Mouse (Mus musculus) lung, adult 2 months (tissue): ENCODE data around the gene Gm28047.

Experiments
- CTCF ChIP-seq: fragments of 200-500 bp; IDR thresholded peaks from 2 replicates; pipeline ENCODE4 v1.5.1; 2011; ENCODE audit warnings: mild to moderate bottlenecking, low read length, control low read depth; ENCODE audit not compliant: insufficient read depth
- POLR2A ChIP-seq: fragments of 200-500 bp; IDR thresholded peaks from 2 replicates; pipeline ENCODE4 v1.6.1; 2011; ENCODE audit warnings: low read depth, mild to moderate bottlenecking, control low read depth, low read length, borderline replicate concordance; ENCODE audit errors: extremely low read depth

DNA sequence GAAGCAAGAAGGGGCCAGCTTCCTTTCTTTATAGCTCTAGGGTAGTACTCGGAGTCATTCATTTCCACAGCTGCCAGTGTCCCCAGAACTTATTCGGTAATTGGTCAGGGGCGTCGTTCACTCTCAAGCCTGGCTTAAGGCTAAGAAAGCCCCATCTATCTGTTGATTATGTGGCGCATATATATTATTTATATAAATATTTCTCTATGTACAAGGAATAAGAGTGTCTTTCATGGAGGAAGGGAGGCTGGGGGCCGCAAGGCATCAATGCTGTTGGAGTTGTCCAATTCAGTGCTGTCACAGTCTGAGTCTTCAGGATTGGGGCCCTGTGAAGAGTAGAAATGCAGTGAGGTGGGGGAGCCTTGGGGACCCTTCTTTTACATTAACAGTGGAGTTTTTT lies 125.0 kb downstream of the Gm28047 start:
- no peak for TF ChIP-seq POLR2A
- TF ChIP-seq CTCF = no peak
